In genomic region chr13:43479767-43480571, GRCm38 (mm10) we compare ENCODE assay signal across 8 mouse cellular contexts. TPM values are rescaled to one million over a fixed set of nuclear protein-coding genes. Genes with fewer than 3 reads are reported as not detected.
DNase-seq lines count a peak whose midpoint lies in the region; ATAC-seq and TF ChIP-seq lines count a peak whose summit lies in the region.

No protein-coding gene starts in this region.

- H3K27ac ChIP-seq in cortical plate, adult 2 months (ENCODE audit: insufficient read depth, low read length), result peak overlapping the region; percentile 97
- H3K27ac ChIP-seq in kidney, adult 2 months (ENCODE audit: insufficient read depth, low read depth, low read length), result peak overlapping the region; percentile 54
- H3K27ac ChIP-seq in lung, embryonic 16.5 days (ENCODE audit: low read length), result peak overlapping the region; percentile 99

- no peak for TF ChIP-seq CTCF in Patski (IDR thresholded peaks at IDR 0.05)
- no peak for TF ChIP-seq CTCF in cortical plate, adult 2 months (IDR thresholded peaks at IDR 0.05; ENCODE audit: extremely low read depth, insufficient read depth, low read length)
- TF ChIP-seq CTCF in kidney, adult 2 months (conservative IDR thresholded peaks at IDR 0.05; ENCODE audit: insufficient read depth, insufficient read length, low read depth, low read length), result no peak

- peak overlapping the region; percentile 69 for H3K4me2 ChIP-seq in lung, embryonic 16.5 days (ENCODE audit: low read depth, low read length)

- peak; percentile 17 for ATAC-seq in Patski
- ATAC-seq in lung, embryonic 16.5 days (ENCODE audit: low read depth), result peak; percentile 4; the same call in 1 of the 2 replicates

- no peaks in the 10 kb centered on the region for H3K9me3 ChIP-seq in lung, embryonic 16.5 days (ENCODE audit: control insufficient read depth, low read length)

- H3K27me3 ChIP-seq in Patski, result no peaks in the 10 kb centered on the region
- H3K27me3 ChIP-seq in kidney, adult 2 months (replicated peaks; ENCODE audit: control insufficient read depth, insufficient read depth, low read length), result no peaks in the 10 kb centered on the region
- no peaks in the 10 kb centered on the region for H3K27me3 ChIP-seq in lung, embryonic 16.5 days (ENCODE audit: control insufficient read depth, insufficient read depth, low read depth, low read length)

- peak overlapping the region; percentile 78 for H3K4me3 ChIP-seq in cortical plate, adult 2 months (ENCODE audit: insufficient read depth, low read length)
- peak overlapping the region; percentile 99 for H3K4me3 ChIP-seq in kidney, adult 2 months (ENCODE audit: insufficient read depth, low read depth, low read length)
- H3K4me3 ChIP-seq in lung, embryonic 16.5 days (ENCODE audit: low read length), result peak overlapping the region; percentile 99

- CTCF ChIA-PET in Patski (lab: Charles Lee), result interaction anchor here (0.7 kb wide), 1 partner anchor 52 kb away, joined by 3 read pairs; no protein-coding TSS in a partner anchor

- POLR2A ChIA-PET in Patski (lab: Charles Lee), result interaction anchor here (0.7 to 0.9 kb wide), 2 partner anchors 44 to 81 kb away, joined by 3 to 4 read pairs; no protein-coding TSS in a partner anchor

- peak overlapping the region; percentile 98 for H3K9ac ChIP-seq in lung, embryonic 16.5 days (ENCODE audit: low read length)

- no peak for TF ChIP-seq POLR2A in cortical plate, adult 2 months (IDR thresholded peaks at IDR 0.05; ENCODE audit: extremely low read depth, insufficient read depth, low read length)
- no peak for TF ChIP-seq POLR2A in kidney, adult 2 months (IDR thresholded peaks at IDR 0.05; ENCODE audit: low read depth, low read length)

- in situ Hi-C loops in Patski (cut with MboI; ENCODE audit: low pct_unique_long_range_greater_than_20kb), result no loop called here

- peaks cover 12% of the 10 kb centered on the region for H3K4me1 ChIP-seq in cortical plate, adult 2 months (ENCODE audit: control insufficient read depth, insufficient read depth, low read length)
- H3K4me1 ChIP-seq in kidney, adult 2 months (ENCODE audit: control insufficient read depth, insufficient read depth, low read length), result peaks cover 17% of the 10 kb centered on the region
- peaks cover 29% of the 10 kb centered on the region for H3K4me1 ChIP-seq in lung, embryonic 16.5 days (replicated peaks; ENCODE audit: control insufficient read depth, insufficient read depth, low read length)

- DNase-seq in 3134 (ENCODE audit: extremely low read depth, insufficient read length, low spot score), result peak; percentile 53
- no peak for DNase-seq in Patski (ENCODE audit: low read depth, low spot score)
- DNase-seq in heart, adult 18-20 months, result peak; percentile 32 to 60
- peak; percentile 36 for DNase-seq in kidney, adult 2 months
- DNase-seq in retina, postnatal 1 day, result peak; percentile 66
- peak; percentile 24 for DNase-seq in urinary bladder, postnatal 25 days (ENCODE audit: low spot score)

- H3K36me3 ChIP-seq in kidney, adult 2 months (ENCODE audit: control insufficient read depth, insufficient read depth, low read length), result no peaks in the 10 kb centered on the region
- no peaks in the 10 kb centered on the region for H3K36me3 ChIP-seq in lung, embryonic 16.5 days (ENCODE audit: control insufficient read depth, insufficient read depth, low read length)

- WGBS in kidney, adult 2 months, result under 1% methylated on average over 36 of the region's 36 CpGs
- WGBS in lung, embryonic 16.5 days, result under 1% methylated on average over 35 of the region's 36 CpGs

RNA-seq across cellular contexts. Expression of gene Ranbp9, which starts 1.1 kb away (rescaled TPM):
- 68.0 TPM for polyA plus RNA-seq in Patski (2021)
- 70.7 and 71.9 TPM in 2 replicates for polyA plus RNA-seq in cortical plate, adult 2 months (2012; rRNA removed)
- 10 to 100 TPM; 40.5 to 45.0 TPM for total RNA-seq in heart, adult 18-20 months (2021)
- 11.4 and 15.4 TPM in 2 replicates for polyA plus RNA-seq in kidney, adult 2 months (2012; rRNA removed)
- 8.8 and 8.9 TPM in 2 replicates for polyA plus RNA-seq in lung, embryonic 16.5 days (2015; fragmentation: Nextera tagmentation; extraction: Ambion mirVana)
